Mouse (Mus musculus) liver, embryonic 14.5 days (tissue): ENCODE measurements at regions not wholly inside any gene's neighbourhood (a gene's known extent, or its start where the extent isn't known, plus 50 kb on each side); places are given as distances from the start of the nearest gene placed in this dataset.

Experiments
- CTCF ChIP-seq: IDR thresholded peaks from 2 replicates; pipeline ENCODE4 v1.5.1; 2016; ENCODE audit warnings: antibody characterized with exemption, low read depth, control low read depth
- EP300 ChIP-seq: IDR thresholded peaks from 2 replicates; pipeline ENCODE4 v1.6.1; 2016; ENCODE audit warnings: antibody characterized with exemption, low read depth

GRCm38 (mm10) chr4:105376591-105376990 is 219.4 kb downstream of the Plpp3 start:
- TF ChIP-seq CTCF (no peak), EP300 (no peak)
